Comparison of ENCODE assay signal across 10 mouse cellular contexts in the genomic region with DNA sequence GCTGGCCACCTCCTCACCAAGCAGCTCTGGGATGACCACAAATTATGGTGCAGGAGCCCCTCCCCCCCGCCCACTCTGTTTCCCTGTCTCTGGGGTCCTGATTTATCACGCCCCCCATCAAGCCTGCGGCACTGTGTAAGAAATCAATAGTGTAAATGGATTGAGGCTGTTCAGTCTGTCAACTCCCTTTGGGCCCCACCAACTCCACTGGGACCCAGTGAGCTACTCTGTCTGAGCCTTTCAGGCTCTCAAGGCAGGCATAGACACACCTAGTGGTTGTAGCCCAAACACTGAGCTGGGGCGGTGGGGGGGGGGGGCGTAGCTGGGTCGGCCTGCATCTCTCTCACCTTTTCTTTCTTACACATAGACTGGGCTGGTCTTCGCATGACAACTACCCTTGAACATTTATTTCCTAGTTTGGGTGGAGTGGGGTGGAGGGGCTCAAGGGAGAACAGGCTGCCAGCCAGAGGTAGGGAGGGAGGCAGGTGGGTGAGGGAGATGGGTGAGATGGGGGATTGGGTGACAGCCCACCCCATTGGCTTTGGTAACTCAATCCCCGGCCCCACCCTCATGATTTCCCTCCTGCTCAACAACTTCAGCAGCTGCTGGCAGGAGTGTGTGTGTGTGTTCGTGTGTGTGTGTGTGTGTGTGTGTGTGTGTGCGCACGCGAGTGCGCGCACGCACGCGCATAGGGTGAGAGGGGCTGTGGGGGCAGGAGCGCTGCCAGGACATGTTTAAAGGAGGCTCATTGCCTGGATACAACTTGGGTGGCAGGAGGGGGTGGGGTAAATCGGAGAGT. TPM values are rescaled to one million over a fixed set of nuclear protein-coding genes. Genes with fewer than 3 reads are reported as not detected.
A peak's percentile ranks its signal among the peaks of the same experiment; 100 is the strongest.
DNase-seq lines count a peak whose midpoint lies in the region; ATAC-seq lines count a peak whose summit lies in the region.
"Had no signal": no experiment of that assay in that cellular context is flagged by ENCODE, and none has a peak within 500 bp of the region (broad histone marks: within the 10 kb centered on the region; RNA-seq: fewer than 3 reads in every experiment).

No protein-coding gene starts in this region.

- H3K4me2 ChIP-seq in neural tube, embryonic 15.5 days = peak overlapping the region; percentile 19

- peak; percentile 60 for DNase-seq in cerebellum, adult 9-11 months
- DNase-seq in ovary, adult 18-20 months (ENCODE audit: low spot score) = peak; percentile 3
- no peak for DNase-seq in ovary, postnatal 10 days (ENCODE audit: low spot score)
- peak; percentile 36 for DNase-seq in induced T-regulatory cell, adult 2 months (ENCODE audit: low read depth)
- no peak for DNase-seq in layer of hippocampus, postnatal 25 days (ENCODE audit: extremely low spot score in 1 of 2, low spot score in 1 of 2)
- DNase-seq in adrenal gland, adult 2 months = no peak

- no peaks in the 10 kb centered on the region for H3K27me3 ChIP-seq in neural tube, embryonic 15.5 days (replicated peaks)

- H3K9ac ChIP-seq in neural tube, embryonic 15.5 days (replicated peaks) = no peak overlapping the region

- H3K27ac ChIP-seq in neural tube, embryonic 15.5 days (replicated peaks) = peak overlapping the region; percentile 75; the same call in 1 of the 2 replicates

- peaks cover 80% of the 10 kb centered on the region for H3K4me1 ChIP-seq in neural tube, embryonic 15.5 days

- ATAC-seq in cerebellum, adult (ENCODE audit: insufficient number of reproducible peaks, low FRiP score, low TSS enrichment) = no peak
- no peak for ATAC-seq in neural tube, embryonic 15.5 days (ENCODE audit: low FRiP score)

- H3K4me3 ChIP-seq in neural tube, embryonic 15.5 days (replicated peaks) = no peak overlapping the region
- H3K4me3 ChIP-seq: erythroblast, embryonic 14.5 days had no signal

- H3K9me3 ChIP-seq in neural tube, embryonic 15.5 days (replicated peaks) = no peaks in the 10 kb centered on the region

- WGBS in neural tube, embryonic 15.5 days = 12% methylated on average over 19 of the region's 19 CpGs

- no peaks in the 10 kb centered on the region for H3K36me3 ChIP-seq in neural tube, embryonic 15.5 days

RNA-seq across cellular contexts. Expression of a gene that starts 4.9 kb away (rescaled TPM):
- 17.3 and 19.9 TPM in 2 replicates for polyA plus RNA-seq in neural tube, embryonic 15.5 days (2015; fragmentation: Nextera tagmentation; extraction: Ambion mirVana)
- total RNA-seq in layer of hippocampus, postnatal 25 days (2021) = 10 to 100 TPM; 17.0 to 17.7 TPM
- 10 to 100 TPM; 17.0 to 30.8 TPM for total RNA-seq in adrenal gland, adult 2 months (2021)
- polyA plus RNA-seq in adrenal gland, adult 2 months (2012; rRNA removed) = 43.7 and 44.9 TPM in 2 replicates

RNA-seq across cellular contexts. Expression of a gene that starts 24.9 kb away (rescaled TPM):
- 3.8 and 12.0 TPM in 2 replicates for polyA plus RNA-seq in neural tube, embryonic 15.5 days (2015; fragmentation: Nextera tagmentation; extraction: Ambion mirVana)
- under 1 TPM; 0.54 to 0.94 TPM for total RNA-seq in layer of hippocampus, postnatal 25 days (2021)
- total RNA-seq in adrenal gland, adult 2 months (2021) = under 1 TPM; 0.48 to 0.86 TPM
- 0.07 and 0.08 TPM in 2 replicates for polyA plus RNA-seq in adrenal gland, adult 2 months (2012; rRNA removed)

RNA-seq across cellular contexts. Expression of a gene that starts 50.3 kb away (rescaled TPM):
- 2.2 and 3.0 TPM in 2 replicates for polyA plus RNA-seq in neural tube, embryonic 15.5 days (2015; fragmentation: Nextera tagmentation; extraction: Ambion mirVana)
- total RNA-seq in layer of hippocampus, postnatal 25 days (2021) = 1 to 10 TPM; 1.5 to 2.3 TPM
- total RNA-seq in adrenal gland, adult 2 months (2021) = not detected
- polyA plus RNA-seq in adrenal gland, adult 2 months (2012; rRNA removed) = 1.1 and 1.2 TPM in 2 replicates
- total RNA-seq: MEL had no signal
- polyA plus RNA-seq: erythroblast, embryonic 14.5 days had no signal

Comparison
In these comparisons a context has a peak if more than half of its experiments do, and no peak if none do; other contexts are left out.
1. DNase-seq: peak in cerebellum, adult 9-11 months (single experiment), ovary, adult 18-20 months (single experiment) and induced T-regulatory cell, adult 2 months (single experiment); none in ovary, postnatal 10 days (single experiment), layer of hippocampus, postnatal 25 days (0 of 2) and adrenal gland, adult 2 months (single experiment).